Mouse (Mus musculus) lung, postnatal 14 days (tissue): ENCODE measurements around the gene Litaf.
"Not testable (repeated sequence)": the region's sequence is repeated elsewhere in the genome, so short reads cannot be mapped to it uniquely, and the experiment has no call there.

ENCODE experiments used
- DNase-seq: peaks from one replicate; pipeline ENCODE4 v3.0.0; 2021

Litaf gene

DNA sequence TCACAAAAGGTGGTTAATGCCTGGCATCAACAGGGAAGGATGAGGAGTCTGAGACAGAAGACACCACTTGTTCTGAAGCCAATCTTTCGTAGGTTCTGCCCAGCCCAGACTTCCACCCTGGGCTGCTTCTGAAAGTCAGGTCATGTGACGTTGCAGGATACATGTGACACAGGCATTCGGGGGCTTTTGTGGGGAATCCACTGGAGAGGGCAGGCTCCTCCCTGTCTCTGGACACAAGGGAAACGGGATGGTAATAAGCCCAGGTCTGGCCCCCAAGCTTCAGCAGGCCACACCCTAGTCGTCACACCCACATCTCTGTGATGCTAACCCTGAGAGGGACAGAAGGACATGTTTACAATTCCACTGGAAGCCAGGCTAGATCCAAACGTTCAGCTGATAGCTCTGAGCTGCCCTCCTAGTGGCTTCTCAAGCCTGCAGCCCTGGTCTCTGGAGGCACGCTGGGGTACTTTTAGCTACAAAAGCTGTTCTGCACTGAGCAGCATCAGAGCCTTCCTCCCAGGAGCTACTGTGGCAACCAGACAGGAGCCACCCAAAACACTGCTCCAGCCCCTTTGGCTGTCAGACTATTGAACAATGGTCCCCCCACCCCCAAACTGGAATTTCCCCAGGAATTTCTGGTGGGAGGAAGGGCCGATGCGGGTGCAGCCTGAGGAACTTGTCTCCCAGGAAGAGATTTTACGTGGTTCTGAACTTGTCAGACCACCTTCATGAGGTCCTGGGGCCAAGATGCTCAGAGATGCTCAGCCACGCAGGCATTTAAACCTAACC lies 48.0 kb downstream of the Litaf start:
- DNase-seq = no peak

DNA sequence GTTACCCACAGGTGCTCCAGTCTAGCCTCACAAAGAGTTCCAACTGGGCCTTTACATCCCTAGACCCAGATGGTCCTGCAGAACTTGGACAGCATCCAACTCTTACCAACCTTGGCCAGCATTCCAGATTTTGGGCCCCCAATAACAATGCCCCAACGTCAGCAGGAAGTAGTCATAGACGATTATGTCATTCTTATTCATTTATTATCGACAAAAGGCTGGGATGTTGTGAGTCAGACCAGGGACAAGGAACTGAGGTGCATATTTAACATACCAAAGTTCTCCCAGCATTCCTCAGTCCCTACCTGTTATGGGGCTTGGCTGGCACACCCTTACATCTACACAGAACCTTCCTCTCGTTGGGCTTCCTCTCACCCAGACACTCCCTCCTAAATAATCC lies 49.6 kb downstream of the Litaf start:
- no peak for DNase-seq

DNA sequence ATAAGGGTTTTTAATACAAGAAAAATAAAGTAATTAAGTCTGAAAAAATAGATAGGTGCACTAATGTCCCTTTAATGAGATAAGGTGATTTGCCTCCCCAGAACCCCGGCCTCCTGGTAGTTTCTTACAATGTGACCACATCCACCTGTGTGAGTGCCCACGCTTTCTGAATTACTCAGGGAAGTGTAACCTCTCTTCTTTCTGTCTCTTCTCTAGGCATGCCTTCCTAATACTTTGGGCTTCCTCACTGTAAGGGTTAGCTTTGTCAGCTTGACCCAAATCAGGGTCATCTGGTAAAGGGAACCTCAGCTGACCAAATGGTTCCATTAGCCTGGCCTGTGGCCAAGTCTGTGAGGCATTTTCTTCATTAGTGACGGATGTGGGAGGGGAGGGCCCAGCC lies 51.5 kb downstream of the Litaf start:
- no peak for DNase-seq

DNA sequence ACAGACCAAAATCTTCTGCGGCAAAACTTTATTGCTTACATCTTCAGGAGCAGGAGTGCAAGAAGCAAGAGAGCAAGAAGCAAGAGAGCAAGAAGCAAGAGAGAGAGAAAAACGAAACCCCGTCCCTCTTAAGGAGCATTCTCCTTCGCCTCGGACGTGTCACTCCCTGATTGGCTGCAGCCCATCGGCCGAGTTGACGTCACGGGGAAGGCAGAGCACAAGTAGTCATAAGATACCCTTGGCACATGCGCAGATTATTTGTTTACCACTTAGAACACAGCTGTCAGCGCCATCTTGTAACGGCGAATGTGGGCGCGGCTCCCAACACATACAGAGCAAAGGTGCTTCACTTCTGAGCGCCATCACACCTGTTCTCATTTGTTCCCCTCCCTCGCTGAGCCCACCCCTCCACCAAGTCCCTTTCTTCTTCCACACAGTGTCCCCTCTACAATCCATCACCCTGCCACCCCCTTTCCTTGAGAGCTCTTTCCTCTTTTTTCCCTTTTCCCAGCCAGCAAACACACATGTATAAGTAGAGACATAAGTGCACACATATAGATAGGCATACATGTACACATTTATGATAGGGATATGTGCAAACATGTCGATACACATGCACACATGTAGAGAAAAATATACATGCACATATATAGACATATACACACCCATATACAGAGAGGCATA lies 52.4 kb downstream of the Litaf start:
- not testable (repeated sequence) for DNase-seq

DNA sequence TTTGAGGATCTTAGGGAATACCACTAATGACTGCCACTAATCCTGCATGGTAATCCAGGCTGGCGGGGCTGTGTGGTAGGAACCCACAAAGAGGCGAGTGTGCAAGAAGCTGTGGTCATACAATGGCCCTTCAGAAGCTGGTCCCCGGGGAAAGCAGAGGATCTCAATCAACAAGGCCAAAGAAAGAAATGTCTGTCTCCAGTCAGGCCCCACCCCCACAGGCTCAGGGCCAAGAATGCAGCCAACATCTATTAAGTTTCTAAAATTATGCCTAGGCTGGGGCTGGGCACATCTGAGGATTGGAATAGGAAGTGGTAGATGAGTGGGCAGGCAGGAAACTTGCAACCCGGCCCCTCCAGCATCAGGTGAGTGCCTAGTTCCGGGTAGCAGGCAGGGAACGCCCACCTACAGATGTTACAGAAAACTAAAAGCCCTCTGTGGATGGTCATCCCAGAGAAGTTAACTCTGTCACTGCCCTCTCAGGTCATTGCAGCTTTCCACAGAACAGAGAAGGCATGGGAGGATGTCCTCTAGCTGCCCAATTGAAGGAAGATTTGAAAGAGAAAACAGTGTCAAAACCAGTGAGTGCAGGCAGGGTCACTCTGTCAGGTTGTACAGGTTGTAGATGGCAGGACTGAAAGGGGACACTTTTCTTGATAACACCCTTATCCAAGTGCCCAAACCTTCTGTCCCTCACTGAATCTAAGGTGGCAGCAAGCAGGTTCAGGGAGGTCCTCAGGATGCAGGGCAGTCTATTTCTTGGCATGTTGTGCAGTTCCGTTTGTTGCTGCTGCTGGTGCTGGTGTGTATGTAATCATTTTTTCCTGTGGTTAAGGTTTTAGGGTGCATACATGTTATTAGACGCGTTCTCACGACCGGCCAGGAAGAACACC lies 53.1 kb downstream of the Litaf start:
- peak; percentile 65 for DNase-seq

DNA sequence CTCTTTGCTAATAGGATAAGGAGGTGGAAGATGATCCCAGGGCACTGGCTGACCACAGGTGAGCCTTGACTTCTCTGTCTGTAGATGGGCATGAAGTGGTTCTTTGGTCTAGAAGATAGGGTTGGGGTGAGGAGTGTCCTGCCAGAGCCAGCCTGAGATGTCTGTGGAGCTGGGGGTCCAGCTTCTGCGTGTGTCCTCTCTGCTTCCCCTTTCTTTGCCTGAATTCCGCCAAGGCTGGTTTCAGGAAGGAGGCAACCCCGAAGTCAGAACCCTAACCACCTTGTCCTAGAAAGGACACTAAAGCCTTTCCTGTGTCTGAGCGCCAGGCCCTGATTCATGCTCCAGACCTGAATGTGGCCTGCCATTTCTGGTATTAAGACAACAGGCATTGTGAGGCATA lies 54.0 kb downstream of the Litaf start:
- DNase-seq = no peak

DNA sequence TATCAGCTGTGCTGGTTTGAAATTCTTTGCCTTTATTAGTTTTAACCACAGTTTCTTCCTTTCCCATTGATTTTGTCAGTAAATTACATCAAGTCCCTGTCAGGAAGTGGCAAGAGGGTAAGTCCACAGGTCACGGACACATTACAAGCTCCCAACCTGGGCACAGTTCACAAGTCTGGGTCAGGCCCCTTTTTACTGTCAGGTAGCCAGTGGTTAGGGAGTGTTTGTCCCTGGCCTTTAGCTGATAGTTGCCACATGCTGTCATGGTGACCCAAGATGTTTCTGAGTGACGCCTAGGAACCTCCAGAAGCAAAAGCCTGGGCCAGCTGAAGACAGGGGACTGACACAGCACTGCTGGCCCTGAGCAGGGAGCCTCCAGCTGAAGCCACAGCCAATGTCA lies 54.8 kb downstream of the Litaf start:
- no peak for DNase-seq

DNA sequence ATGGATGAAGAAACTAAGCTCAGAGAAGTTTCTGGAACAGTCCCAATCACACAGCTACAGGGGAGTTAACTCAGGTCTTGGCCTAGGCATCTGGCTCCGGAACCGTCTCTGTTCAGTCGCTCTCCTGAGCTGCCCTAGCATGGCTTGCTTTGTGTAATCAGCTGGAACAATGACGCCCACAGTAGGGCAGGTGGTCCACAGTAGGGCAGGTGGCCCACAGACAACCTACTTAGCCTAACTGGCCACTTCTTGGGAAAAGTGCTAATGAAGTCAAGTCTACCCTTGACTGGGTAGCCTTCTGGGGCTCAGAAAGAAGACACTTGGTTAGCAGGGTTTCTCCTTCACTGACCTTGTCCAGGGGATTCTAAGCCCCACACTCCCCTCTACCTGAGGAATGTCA lies 55.7 kb downstream of the Litaf start:
- DNase-seq = no peak

DNA sequence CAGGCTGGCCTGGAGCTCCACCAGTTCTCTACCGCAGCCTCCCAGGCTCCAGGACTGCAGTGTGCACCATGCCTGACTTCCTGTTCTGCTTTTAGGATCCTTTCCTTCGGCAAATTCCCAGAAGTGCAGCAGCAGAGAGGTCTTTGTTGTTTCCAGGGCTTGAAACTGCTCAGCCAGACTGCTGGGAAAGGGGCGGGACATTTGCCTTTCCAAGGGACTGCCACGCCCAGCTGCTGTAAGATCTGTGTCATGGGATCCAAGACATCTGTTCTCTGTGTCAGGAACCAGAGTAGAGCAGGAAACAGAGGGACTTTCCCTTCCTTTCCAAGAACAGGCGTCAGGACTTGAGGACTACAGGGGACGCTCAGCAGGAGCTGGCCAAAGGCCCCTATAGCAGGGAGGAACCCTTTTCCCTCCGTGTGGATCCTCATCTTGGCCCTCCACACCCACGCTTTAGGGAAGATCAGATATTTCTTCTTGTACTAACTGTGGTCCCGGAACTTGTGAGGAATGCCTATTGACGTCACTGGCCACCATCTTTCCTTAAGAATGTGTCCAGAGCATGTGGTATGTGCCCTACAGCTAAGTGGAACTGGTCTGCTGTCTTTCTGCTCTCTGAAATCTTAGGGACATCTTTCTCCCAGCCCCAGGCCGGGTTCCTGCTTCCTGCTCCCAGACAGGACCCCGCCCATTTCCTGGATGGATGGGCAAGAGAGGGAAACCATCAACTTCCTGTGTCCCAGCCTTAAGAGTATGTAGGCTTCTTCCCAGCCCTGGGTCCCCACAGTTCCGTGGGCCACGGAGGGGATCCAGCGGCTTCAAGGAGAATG lies 57.6 kb downstream of the Litaf start:
- DNase-seq = peak; percentile 86

DNA sequence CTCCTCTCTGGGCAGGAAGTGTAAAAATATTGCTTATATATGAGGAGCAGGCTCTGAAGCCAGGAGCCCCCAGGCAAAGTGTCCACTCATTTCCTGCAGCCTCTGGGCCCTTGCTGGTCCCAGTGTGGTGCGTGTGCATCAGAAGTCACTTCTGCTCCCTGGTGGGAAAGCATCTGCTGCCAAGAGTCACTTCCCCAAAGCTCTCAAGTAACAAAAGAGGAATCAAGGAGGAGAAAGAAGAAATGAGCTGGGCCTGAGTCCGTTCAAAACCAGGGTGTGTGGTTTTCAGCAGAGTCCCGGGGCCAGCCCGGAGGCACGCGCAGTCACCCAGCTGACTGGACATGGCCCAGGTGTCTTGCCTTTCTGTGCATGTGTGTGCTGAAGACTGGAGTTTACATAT lies 59.9 kb downstream of the Litaf start:
- no peak for DNase-seq

DNA sequence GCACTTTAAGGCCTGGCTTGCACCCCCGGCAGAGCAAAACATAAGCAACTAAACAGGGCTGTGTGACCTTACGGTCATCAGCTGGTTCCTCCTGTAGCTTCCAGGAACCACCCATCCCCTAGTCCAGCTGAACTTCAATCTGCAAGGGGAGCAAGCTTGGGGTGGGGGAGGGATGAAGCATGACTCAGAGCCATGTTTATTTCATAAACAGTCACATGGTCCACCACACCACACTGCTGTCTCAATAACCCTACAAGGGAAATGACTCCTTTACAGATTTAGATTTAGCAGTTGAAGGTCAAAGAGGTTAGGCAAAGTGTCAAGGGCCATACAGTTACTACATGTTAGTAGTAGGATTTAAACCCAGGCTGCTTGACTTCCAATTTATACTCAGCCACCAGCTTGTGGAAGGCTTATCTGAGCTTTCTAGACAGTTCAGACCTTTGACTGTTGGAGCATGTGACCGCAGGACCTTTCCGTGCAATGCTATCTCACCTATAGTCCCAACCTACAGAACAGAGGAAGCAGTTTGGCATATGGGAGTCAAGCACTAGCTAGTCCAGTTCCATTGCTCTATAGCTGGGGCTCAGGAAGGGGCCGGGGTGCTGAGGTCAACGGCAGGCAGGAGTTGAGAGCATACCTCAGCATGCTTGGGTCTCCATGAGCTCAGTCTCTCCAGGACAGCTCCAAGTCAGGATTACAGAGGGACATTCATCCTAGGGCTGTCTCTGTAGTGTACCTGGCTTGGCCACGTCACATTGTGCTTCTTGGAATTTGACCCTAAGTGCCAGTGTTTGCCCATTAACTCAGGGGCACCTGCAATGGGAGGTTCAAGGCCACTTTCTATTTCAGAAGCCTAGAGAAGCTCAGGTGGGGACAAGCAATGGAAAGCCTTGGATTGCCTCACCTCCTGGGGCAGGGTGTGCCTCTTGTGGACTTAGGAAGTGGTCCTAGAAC lies 64.0 kb downstream of the Litaf start:
- DNase-seq = no peak

DNA sequence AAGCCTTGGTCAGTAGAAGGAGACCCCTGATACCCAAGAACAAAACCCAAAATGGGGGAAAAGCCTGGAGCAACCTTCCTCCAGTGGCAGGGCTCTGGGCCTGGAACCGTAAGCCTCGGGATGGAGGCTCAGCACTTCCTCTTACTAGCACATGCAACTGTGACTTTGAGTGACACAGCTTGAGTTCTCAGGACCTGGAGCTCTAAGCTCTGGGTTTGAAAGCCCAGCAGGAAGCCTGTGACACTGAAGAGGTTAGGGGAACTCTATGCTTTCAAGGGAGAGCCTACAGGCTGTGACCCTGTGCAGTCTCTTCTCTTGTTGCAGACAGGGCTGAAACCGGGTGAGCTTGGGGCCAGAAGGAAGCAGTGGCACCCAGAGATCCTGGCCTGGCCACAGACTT lies 66.1 kb downstream of the Litaf start:
- DNase-seq = no peak

DNA sequence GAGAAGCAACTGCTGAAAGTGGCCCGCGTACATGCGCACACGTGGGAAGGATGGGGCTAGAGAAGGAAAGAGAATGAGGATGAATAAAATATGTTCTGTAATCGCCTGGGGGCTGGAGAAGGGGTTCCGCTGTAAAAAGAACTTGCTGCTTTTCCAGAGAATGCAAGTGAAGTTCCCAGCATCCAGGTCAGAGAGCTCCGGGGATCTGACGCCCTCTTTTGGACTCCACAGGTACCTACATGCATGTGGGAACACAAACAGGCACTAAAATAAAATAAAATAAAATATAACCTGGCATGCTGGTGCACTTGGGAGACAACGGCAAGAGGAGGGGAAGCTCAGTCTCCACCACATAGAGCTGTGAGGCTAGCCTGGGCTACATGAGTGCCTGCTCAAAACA lies 67.7 kb downstream of the Litaf start:
- DNase-seq = no peak

DNA sequence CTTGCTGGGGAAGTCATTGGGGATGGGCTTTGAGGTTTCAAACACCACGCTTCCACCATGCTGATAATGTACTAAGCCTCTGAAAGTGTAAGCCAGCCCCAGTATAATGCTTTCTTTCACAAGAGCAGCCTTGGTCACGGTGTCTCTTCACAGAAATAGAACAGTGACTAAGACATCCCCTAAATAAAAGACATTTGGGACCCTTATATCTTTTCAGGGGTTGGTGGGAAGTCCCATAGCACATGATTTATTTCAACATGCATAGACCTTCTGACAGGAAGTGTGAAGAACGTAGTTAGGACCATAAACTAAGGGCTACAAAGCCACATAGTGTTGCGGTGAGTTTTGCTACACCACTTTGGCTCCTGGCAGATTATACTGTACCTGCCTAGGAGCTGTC lies 69.4 kb downstream of the Litaf start:
- no peak for DNase-seq

DNA sequence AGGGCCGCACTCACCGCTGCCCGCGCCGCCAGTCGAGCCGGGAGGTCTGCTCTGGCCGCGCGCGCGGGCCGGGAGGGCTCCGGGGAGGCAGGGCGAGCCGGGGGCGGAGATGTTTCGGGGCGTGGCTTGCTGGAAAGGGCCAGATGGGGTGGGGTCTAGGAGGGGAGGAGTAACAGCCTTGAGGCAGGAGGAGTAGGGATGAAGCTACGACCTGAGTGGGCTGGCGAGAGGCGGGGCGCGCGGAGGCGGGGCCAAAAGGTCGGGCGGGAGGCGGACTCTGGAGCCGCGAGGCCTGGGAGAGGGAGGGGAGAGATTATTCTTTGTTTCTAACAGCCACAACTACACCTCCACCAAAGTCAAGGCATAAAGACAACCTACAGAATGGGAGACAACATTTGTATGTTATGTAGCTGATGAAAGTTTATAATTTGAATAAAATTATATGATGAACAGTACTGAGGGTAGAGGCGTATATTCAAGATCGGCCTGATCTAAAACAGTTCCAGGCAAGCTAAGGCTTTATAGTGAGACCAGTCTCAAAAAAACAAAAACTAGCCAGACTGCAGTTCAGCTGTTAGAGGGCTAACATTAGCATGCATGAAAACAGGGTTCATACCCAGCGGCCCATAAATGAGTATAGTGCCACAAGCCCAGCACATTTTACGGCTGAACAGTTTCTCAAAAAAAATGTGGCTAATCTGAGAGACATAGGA lies 72.8 kb downstream of the Litaf start:
- peak; percentile 96 for DNase-seq

DNA sequence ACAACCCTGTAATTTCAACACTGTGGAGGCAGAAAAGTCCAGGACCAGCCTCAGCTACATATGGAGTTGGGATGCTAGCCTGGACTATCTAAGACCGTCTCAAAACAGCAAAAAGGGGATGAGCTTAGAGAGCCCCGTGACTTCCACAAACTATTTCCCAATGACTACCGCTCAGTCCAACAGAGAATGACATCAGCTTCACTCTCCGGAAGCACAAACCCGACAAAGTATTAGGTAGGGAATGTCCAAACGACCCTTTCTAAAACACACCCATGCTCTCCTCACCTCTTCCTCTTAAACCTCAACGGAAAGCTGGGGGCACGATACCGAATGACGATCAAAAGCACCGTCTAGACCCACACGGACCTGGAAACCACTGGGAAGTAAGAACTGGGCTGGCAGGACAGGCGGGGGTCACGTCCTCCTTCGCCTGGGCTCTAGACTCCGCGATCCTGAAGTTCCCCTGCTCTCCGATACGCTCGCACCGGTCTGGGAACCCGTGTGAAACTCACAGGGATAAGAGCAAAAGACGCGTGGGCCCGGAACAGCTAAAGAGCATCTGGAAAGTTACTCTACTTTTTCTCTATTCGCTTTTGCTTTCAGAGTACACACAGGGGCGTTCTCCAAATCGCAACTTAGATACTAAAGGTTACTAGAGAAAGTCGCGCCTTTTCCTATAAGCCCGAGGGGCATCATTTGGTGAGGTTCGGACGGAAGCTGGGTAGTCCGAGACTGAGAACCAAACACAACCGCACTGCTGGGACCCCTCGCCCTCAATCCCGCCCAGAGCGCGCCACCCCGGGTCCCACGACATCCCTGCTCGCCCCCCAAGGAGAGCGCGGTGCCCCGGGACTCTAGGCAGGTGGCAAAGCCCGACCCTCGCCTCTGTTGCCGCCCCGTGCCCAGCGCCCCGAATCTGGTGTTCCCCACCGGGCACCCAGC lies 73.6 kb downstream of the Litaf start:
- DNase-seq = peak; percentile 49

DNA sequence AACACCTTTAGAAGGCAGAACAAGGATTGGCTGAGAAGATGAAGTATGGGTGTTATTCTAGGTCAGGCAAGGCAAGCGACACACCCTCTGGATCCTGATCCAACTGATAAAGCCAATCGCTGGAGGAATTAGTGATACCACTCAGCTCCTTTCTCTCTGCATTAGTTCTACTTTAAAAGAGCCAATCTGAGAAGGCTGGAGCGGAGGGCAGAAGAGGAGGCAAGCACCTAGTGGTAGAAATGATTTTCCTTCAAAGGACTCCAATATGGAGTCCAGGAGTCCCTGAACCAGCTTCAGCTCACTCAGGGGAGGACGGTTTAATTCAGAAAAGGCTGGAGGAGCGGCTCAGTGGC lies 74.2 kb downstream of the Litaf start:
- no peak for DNase-seq

DNA sequence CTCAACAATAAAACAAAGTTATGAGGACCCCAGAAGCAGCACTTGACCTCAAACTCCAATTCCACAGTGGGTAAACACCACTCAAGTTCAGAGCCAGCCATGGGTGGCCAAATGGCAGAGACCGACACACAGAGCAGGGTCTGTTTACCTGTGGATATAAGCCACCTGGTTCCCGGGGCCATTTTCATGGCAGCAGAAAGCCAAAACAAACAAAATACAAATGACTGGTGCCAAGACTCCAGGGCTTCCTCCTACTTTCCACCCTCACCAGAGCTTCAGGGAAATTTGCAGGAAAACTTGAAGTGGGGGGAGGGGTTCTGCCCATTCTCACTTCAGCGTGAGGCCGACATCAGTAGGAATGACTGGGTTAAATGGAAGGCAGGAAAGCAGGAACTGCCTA lies 75.2 kb downstream of the Litaf start:
- DNase-seq = no peak

DNA sequence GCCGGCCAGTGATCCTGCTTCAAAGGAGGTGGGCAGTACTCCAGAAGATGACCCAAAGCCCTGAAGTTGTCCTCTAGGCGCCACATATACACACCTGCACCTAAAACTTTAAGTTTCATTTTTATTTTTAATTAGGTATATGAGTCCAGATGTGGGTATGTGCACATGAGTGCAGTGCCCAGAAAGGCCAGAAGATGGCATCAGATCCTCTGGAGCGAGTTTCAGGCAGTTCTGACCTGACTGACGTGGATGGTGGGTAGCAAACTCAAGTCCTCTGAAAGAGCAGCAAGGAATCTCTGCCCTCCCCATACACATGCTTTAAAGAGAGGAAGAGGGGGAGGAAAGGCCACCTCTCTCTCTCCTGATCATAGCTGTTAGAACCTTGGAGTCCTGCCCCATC lies 76.1 kb downstream of the Litaf start:
- DNase-seq = peak; percentile 45

DNA sequence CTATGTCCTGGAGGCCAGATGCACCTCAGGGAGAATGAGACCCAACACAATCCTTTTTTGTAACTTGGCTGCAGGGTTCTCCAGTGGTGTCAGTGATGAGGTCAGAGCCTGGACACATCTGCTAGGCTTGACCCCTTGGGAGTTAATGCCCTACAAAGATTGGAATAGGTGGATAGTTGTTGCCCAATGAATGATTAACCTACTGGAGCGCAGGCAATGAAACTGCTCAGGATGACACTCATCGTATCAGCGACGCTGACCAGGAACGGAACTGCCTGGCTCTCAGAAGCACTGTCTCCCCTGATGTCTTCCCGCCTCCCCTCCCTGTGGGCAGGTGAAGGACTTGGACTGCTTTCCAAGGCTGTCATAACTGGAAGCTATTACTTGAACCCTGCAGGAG lies 76.6 kb downstream of the Litaf start:
- DNase-seq = no peak
